Mouse (Mus musculus) ES-Bruce4 (cell line): ENCODE measurements around the gene Gm45233. TPM values are rescaled to one million over a fixed set of nuclear protein-coding genes. Genes with fewer than 3 reads are reported as not detected.
"Not testable (repeated sequence)": the region's sequence is repeated elsewhere in the genome, so short reads cannot be mapped to it uniquely, and the experiment has no call there.

ENCODE experiments used
- H3K27ac ChIP-seq: 2 replicates; pipeline ENCODE4 v1.5.1; 2012; ENCODE audit warnings: low read length, inconsistent platforms; ENCODE audit not compliant: insufficient read depth
- H3K27me3 ChIP-seq: 2 replicates; pipeline ENCODE4 v1.6.1; 2012; ENCODE audit warnings: mild to moderate bottlenecking, low read length, inconsistent platforms; ENCODE audit not compliant: control insufficient read depth, poor library complexity, insufficient read depth, severe bottlenecking
- H3K36me3 ChIP-seq: 2 replicates; pipeline ENCODE4 v1.6.1; 2012; ENCODE audit warnings: inconsistent platforms, mild to moderate bottlenecking, low read length, moderate library complexity; ENCODE audit not compliant: control insufficient read depth, poor library complexity, insufficient read depth, severe bottlenecking
- H3K4me1 ChIP-seq: one replicate; pipeline ENCODE4 v1.8.1; 2011; ENCODE audit warnings: low read length; ENCODE audit not compliant: control insufficient read depth, insufficient read depth
- H3K4me3 ChIP-seq: 2 replicates; pipeline ENCODE4 v1.5.1; 2011; ENCODE audit warnings: low read depth, mild to moderate bottlenecking, low read length
- H3K9ac ChIP-seq: 2 replicates; pipeline ENCODE4 v1.6.1; 2012; ENCODE audit warnings: low read depth, mild to moderate bottlenecking, inconsistent platforms; ENCODE audit not compliant: poor library complexity, severe bottlenecking
- H3K9me3 ChIP-seq: replicated peaks from 2 replicates; pipeline ENCODE4 v1.6.1; 2012; ENCODE audit warnings: mild to moderate bottlenecking, low read length, inconsistent platforms; ENCODE audit not compliant: control insufficient read depth, poor library complexity, insufficient read depth, severe bottlenecking
- CTCF ChIP-seq: IDR thresholded peaks from one replicate; pipeline ENCODE4 v1.8.1; 2011; ENCODE audit warnings: low read depth, low read length
- EP300 ChIP-seq: IDR thresholded peaks from 2 replicates; pipeline ENCODE4 v1.6.1; 2011; ENCODE audit warnings: low read depth, low read length; ENCODE audit not compliant: insufficient read depth
- POLR2A ChIP-seq: IDR thresholded peaks from one replicate; pipeline ENCODE4 v1.8.1; 2011; ENCODE audit warnings: low read length; ENCODE audit not compliant: insufficient read depth
- polyA plus RNA-seq: library from polyadenylated mRNA; stranded (reverse); fragments of >200 nt; gene quantifications from 2 replicates; pipeline ENCODE4 v1.2.4, GENCODE M21; 2011; ENCODE audit warnings: low read depth; ENCODE audit not compliant: missing spikeins, insufficient read depth, insufficient read length

Gm45233 gene
- polyA plus RNA-seq, result not detected in 2 replicates

DNA sequence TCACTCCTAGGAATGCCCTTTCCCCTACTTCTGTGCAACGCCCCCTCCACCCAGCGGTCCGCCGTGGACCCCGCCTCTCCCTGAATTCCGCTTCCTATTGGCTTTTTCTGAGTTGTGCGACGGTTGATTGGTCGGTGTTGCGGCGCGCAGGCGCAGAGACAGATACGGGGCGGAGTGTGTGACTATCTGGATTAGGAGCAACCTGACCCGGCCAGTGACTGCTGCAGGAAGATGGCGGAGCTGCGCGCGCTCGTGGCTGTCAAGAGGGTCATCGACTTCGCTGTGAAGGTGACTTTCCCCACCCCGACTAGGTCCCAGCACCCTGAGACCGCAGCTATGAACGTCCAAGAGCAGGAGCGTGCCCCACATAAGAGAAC lies at the start of gene Gm45233, which contains the start of gene Etfb:
TSS of gene Gm45233 (plus strand) at position 212 of the 377 bp plus-strand sequence.
TSS of gene Etfb (plus strand) at position 167 of the 377 bp plus-strand sequence.
- peak; percentile 79 for TF ChIP-seq POLR2A
- TF ChIP-seq CTCF, result no peak
- H3K27ac ChIP-seq, result peak within 1 kb of the TSS; percentile 54
- H3K4me1 ChIP-seq, result peaks cover 4% of the 10 kb centered on the region
- H3K27me3 ChIP-seq, result no peaks in the 10 kb centered on the region
- peak within 1 kb of the TSS; percentile 80 for H3K4me3 ChIP-seq
- peak within 1 kb of the TSS; percentile 59 for H3K9ac ChIP-seq
- no peaks in the 10 kb centered on the region for H3K36me3 ChIP-seq
- H3K9me3 ChIP-seq, result no peaks in the 10 kb centered on the region

DNA sequence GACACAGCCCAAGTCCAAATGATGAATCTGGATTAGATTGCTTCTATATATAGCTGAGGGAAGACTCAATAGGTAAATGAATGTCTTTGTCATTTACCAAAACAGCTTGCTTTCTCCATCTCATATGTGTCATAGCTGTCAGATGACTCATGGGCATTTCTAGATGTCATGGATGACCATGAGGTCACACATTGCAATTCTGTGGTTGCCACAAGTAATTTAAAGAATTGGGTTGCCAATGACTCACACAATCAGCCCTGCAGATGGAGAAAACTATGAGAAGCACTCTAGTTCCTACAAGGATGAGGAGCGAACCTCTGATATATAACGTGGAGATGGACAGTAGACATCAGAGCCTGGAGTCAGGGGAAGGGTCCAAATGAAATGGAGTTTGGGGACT lies 44.4 kb upstream of the Gm45233 start:
- TF ChIP-seq POLR2A (no peak), CTCF (no peak), EP300 (no peak)
- Histone ChIP-seq H3K9me3 (no peaks in the 10 kb centered on the region), H3K36me3 (no peaks in the 10 kb centered on the region), H3K9ac (no peak overlapping the region), H3K27ac (no peak overlapping the region), H3K27me3 (no peaks in the 10 kb centered on the region), H3K4me1 (no peaks in the 10 kb centered on the region), H3K4me3 (no peak overlapping the region)

DNA sequence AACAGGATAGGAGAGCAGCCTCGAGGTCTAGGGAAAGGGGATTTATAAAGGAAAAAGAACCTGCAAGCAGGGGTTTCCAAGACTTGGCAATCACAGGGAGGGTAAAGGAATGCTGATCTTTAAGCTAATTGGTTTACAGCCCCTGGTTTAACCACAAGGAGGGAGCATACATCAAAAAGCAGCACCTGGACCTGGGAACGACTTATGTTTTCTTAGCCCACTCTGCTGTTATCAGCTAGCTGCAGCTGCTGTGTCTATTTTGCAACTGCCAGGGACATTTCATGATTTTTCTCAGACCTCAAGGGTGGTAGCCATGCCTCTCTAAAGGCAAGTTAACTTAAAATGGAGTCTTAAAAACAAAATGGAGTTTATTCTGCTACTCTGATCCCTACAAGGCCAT lies 41.2 kb upstream of the Gm45233 start:
- H3K27me3 ChIP-seq, result no peaks in the 10 kb centered on the region; the same call in 1 of the 2 replicates
- H3K27ac ChIP-seq, result no peak overlapping the region
- H3K9ac ChIP-seq, result no peak overlapping the region
- no peaks in the 10 kb centered on the region for H3K4me1 ChIP-seq
- TF ChIP-seq POLR2A, result no peak
- TF ChIP-seq EP300, result no peak
- no peak for TF ChIP-seq CTCF
- H3K36me3 ChIP-seq, result no peaks in the 10 kb centered on the region
- H3K4me3 ChIP-seq, result no peak overlapping the region
- no peaks in the 10 kb centered on the region for H3K9me3 ChIP-seq

DNA sequence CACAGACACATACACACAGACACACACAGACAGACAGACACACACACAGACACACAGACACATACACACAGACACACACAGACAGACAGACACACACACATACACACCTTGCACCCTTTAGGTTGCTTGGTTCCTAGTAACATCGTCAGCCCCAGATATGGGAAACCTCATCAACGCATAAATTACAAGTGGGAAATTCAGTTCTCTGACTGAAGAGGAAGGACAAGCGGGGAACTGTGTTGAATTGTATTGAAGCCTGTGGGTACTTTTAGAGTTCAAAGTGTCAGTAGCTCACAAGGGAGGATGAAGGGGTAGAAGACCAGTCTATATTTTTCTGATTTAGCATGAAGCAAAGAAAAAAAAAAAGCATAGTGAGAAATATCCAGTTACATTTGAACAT lies 36.4 kb upstream of the Gm45233 start:
- Histone ChIP-seq H3K4me3 (no peak overlapping the region), H3K9ac (no peak overlapping the region), H3K9me3 (no peaks in the 10 kb centered on the region), H3K27ac (no peak overlapping the region), H3K27me3 (no peaks in the 10 kb centered on the region; the same call in 1 of the 2 replicates), H3K4me1 (peaks cover 2% of the 10 kb centered on the region), H3K36me3 (no peaks in the 10 kb centered on the region)
- TF ChIP-seq CTCF, result no peak
- TF ChIP-seq POLR2A, result no peak
- TF ChIP-seq EP300, result no peak

DNA sequence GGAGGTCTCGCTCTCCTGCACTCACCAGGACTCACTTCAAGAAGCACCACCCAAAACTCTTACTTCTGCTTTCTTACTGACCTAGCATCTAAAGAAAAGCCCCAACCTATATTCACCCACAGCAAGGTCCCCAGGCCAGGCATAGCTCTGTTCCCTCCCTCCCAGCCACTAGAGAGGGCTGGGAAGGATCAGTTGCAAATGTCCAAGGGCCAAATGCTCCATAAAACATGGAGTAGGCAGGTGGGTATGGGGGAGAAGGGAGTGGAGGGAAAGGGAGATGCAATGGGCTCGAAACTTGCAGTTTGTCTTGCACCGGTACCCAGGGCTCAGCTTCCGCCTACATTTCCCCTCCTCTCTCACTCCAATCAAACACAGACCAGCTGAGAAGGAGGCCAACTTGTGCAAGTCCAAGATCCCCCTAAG lies 35.8 kb upstream of the Gm45233 start, which contains the start of gene Siglecg:
TSS of gene Siglecg (plus strand) at position 74 of the 423 bp plus-strand sequence.
- Histone ChIP-seq H3K9ac (no peak within 1 kb of the TSS), H3K9me3 (no peaks in the 10 kb centered on the region), H3K27ac (no peak within 1 kb of the TSS), H3K4me1 (peaks cover 2% of the 10 kb centered on the region), H3K4me3 (no peak within 1 kb of the TSS), H3K27me3 (no peaks in the 10 kb centered on the region; the same call in 1 of the 2 replicates), H3K36me3 (no peaks in the 10 kb centered on the region)
- TF ChIP-seq EP300, result no peak
- TF ChIP-seq POLR2A, result no peak
- no peak for TF ChIP-seq CTCF

DNA sequence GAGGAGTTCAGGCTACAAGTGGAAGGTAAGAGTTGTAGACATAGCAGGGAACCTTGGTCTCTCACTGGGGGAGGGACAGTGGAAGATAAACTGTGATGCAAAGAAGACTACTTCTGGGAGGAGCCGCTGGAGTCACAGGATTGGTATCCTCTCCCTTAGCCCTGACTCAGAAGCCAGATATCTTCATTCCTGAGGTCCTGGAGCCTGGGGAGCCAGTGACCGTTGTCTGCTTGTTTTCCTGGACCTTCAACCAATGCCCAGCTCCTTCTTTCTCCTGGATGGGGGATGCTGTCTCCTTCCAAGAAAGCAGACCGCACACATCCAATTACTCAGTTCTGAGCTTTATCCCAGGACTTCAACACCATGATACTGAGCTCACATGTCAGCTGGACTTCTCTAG lies 34.8 kb upstream of the Gm45233 start:
- Histone ChIP-seq H3K4me3 (no peak overlapping the region), H3K36me3 (no peaks in the 10 kb centered on the region)
- no peak for TF ChIP-seq CTCF
- no peak for TF ChIP-seq EP300
- TF ChIP-seq POLR2A, result no peak

DNA sequence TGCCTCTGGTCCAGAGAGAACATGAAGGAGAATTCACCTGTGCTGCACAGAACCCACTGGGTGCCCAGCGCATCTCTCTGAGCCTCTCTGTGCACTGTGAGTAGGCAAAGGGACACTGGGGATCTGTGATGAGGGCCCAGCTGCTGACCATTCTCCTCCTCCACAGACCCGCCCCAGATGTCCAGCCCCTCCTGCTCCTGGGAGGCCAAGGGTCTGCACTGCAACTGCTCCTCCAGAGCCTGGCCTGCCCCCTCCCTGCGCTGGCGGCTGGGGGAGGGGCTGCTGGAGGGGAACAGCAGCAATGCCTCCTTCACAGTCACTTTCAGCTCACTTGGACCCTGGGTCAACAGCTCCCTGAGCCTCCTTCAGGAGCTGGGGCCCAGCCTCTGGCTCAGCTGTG lies 32.2 kb upstream of the Gm45233 start:
- not testable (repeated sequence) for H3K36me3 ChIP-seq, H3K9ac ChIP-seq, H3K27me3 ChIP-seq, H3K4me1 ChIP-seq, H3K9me3 ChIP-seq, H3K27ac ChIP-seq, H3K4me3 ChIP-seq

More for the DNA sequence above, 34.8 kb upstream of the Gm45233 start:
- H3K9ac ChIP-seq, result no peak overlapping the region
- peaks cover 2% of the 10 kb centered on the region for H3K4me1 ChIP-seq
- no peaks in the 10 kb centered on the region; the same call in 1 of the 2 replicates for H3K27me3 ChIP-seq
- H3K9me3 ChIP-seq, result no peaks in the 10 kb centered on the region
- H3K27ac ChIP-seq, result no peak overlapping the region
